Mouse (Mus musculus): Measurements from ENCODE around the gene Ckm. TPM values are rescaled to one million over a fixed set of nuclear protein-coding genes. Genes with fewer than 3 reads are reported as not detected.

Ckm gene
- polyA plus RNA-seq, 1 experiment from 2014 or later: not detected

DNA sequence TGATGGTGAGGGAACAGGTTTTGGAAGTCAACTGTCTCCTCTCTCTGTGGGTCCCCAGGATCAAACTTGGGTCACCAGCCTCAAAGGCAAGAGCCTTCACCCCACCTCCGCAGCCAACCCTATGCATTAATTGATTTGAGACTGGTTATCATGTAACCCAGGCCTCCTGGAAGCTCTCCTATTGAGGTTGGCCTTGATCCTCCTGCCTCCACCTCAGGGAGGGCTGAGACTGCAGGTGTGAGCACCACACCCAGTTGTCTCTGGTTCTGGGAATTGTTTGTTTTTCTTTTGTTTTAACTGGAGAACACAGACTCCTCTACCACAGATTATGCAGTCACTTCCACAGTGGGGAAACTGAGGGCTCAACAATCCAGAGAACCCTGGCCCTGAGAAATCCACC lies 55.9 kb downstream of the Ckm start:
- H3K36me3 ChIP-seq (ENCODE audit: poor library complexity, severe bottlenecking): peaks cover 6% of the 10 kb centered on the region
- WGBS: 63% methylated on average over 1 of the region's 1 CpGs
- H3K27ac ChIP-seq: no peak overlapping the region
- H3K4me1 ChIP-seq: peaks cover 30% of the 10 kb centered on the region
- no peak for ATAC-seq
- H3K9me3 ChIP-seq (replicated peaks): no peaks in the 10 kb centered on the region
- H3K27me3 ChIP-seq: peaks cover 25% of the 10 kb centered on the region
- H3K9ac ChIP-seq: no peak overlapping the region
- H3K4me3 ChIP-seq: no peak overlapping the region
- no peak overlapping the region for H3K4me2 ChIP-seq

DNA sequence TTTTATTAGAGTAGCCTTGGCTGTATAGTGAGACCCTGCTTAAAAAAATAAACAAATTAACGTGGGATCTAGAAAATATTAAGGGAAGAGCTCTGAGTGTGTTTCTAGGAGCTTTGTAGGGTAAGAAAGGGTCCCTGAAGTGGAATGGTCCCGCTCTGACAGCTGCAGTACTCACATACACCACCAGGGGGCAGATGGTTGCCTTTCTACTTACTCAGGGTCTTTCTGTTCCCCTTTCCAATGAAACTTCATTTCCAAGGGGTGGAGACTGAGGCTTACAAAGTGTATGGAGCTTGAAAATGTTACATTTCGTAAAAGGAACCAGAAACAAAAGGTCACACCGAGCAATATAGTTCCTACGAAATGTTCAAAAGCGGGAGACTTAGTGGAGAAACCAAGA lies 56.9 kb downstream of the Ckm start:
- no peak for ATAC-seq
- Histone ChIP-seq H3K4me2 (no peak overlapping the region), H3K4me1 (peaks cover 24% of the 10 kb centered on the region), H3K4me3 (no peak overlapping the region), H3K9ac (no peak overlapping the region), H3K36me3 (ENCODE audit: poor library complexity, severe bottlenecking) (no peaks in the 10 kb centered on the region; the same call in 1 of the 2 replicates), H3K27ac (no peak overlapping the region), H3K9me3 (replicated peaks) (no peaks in the 10 kb centered on the region), H3K27me3 (peaks cover 34% of the 10 kb centered on the region)
- WGBS: 5% methylated on average over 6 of the region's 6 CpGs

DNA sequence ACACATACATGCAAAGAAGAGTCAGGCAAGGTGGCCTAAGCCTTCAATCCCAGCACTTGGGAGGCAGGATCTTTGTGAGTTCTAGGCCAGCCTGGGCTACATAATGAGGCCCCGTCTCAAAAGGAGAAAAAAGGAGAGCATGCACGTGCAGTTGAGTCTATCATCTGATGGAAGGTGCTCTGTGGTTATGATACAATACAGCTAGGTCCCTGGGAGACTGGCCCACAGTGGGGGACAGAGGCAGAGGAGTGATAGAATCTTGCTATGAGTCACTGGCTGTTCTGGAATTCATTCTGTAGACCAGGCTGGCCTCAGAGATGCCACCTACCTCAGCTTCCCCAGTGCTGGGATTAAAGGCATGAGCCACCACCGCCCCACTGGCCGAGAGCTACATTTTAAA lies 57.9 kb downstream of the Ckm start:
- ATAC-seq: no peak
- H3K27me3 ChIP-seq: peaks cover 43% of the 10 kb centered on the region
- no peak overlapping the region for H3K4me2 ChIP-seq
- WGBS: 62% methylated on average over 4 of the region's 4 CpGs
- no peak overlapping the region for H3K27ac ChIP-seq
- no peaks in the 10 kb centered on the region for H3K9me3 ChIP-seq (replicated peaks)
- H3K9ac ChIP-seq: no peak overlapping the region
- peaks cover 14% of the 10 kb centered on the region for H3K4me1 ChIP-seq
- no peaks in the 10 kb centered on the region for H3K36me3 ChIP-seq (ENCODE audit: poor library complexity, severe bottlenecking)
- H3K4me3 ChIP-seq: no peak overlapping the region

DNA sequence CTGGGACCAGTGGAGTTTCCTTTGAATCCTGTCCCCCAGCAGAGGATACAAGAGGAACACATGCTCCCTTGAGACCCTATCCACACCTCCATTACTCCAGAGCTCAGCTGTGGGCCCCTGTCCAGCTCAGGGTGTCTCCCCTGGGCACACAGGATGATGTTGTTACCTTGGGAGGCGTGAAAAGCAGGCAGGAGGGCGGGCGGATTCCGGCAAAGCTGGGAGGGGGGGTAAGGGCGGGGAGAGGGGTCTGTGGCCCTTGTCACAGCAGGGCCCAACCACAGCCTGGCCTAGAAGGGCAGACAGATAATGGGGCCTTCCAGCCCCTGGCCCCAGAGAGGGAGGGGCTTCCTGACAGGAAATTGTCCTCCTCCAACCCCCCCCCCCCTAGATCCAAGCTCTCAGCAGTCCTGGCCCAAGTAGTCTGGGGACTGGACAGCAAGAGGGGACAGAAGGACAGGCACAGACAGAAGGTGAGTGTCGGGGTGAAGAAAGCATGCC lies 58.4 kb downstream of the Ckm start, which contains the start of gene Exoc3l2:
Exoc3l2 (plus strand) TSS at position 448 of the 498 bp plus-strand sequence.
- Histone ChIP-seq H3K4me3 (no peak within 1 kb of the TSS), H3K4me2 (no peak within 1 kb of the TSS), H3K27ac (no peak within 1 kb of the TSS), H3K27me3 (peaks cover 48% of the 10 kb centered on the region), H3K36me3 (ENCODE audit: poor library complexity, severe bottlenecking) (no peaks in the 10 kb centered on the region), H3K9me3 (replicated peaks) (no peaks in the 10 kb centered on the region), H3K9ac (no peak within 1 kb of the TSS), H3K4me1 (peaks cover 10% of the 10 kb centered on the region)
- 29% methylated on average over 6 of the region's 6 CpGs for WGBS
- ATAC-seq: no peak

DNA sequence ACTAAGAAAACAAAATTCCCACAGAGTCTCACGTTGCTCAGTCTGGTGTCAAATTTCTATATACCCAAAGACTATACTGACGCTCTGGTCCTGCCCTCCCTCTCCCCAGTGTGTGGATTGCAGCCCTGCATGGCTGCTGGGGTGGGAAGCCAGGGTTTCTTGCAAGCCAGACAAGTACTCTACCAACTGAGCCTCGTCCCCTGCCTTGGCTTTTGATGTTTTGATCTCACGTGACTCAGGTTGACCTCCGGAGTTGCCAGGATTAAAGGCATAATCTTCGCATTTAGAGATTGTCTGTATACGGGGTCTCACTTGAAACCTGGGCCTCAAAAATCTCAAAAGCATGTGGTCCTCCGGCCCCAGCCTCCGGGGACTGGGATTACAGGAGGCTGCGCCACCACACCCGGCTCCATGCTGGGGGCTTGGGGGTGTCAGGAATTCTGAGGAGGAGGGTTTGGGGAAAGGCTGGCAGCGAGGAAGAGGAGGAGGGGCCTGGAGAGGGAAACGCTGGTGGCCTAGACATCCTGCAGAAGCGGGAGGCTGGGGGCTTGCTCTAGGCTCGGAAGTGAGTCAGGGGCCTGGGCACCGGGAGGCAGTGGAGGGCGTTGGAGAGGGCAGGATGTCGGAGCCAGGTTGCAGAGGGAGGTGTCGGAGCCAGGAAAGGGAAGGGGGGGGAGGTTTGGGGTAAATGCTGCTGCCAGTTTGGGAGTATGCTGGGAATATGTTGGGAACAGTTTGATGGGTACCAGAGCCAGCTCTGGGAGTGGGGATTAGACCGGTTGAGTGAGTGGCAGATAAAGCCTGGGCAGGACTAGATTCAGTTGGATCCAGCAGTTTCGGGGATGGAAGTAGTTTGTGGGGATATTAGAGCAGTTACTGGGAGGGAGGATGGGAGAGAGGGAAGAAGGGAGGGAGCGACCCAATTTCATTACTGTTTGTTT lies 60.1 kb downstream of the Ckm start:
- ATAC-seq: no peak
- H3K27me3 ChIP-seq: peaks cover 63% of the 10 kb centered on the region
- no peaks in the 10 kb centered on the region for H3K9me3 ChIP-seq (replicated peaks)
- H3K4me1 ChIP-seq: peaks cover 7% of the 10 kb centered on the region
- H3K4me3 ChIP-seq: no peak overlapping the region
- H3K9ac ChIP-seq: peak overlapping the region; percentile 18; the same call in 1 of the 2 replicates
- no peak overlapping the region for H3K27ac ChIP-seq
- H3K4me2 ChIP-seq: no peak overlapping the region
- WGBS: 8% methylated on average over 22 of the region's 22 CpGs
- no peaks in the 10 kb centered on the region for H3K36me3 ChIP-seq (ENCODE audit: poor library complexity, severe bottlenecking)

DNA sequence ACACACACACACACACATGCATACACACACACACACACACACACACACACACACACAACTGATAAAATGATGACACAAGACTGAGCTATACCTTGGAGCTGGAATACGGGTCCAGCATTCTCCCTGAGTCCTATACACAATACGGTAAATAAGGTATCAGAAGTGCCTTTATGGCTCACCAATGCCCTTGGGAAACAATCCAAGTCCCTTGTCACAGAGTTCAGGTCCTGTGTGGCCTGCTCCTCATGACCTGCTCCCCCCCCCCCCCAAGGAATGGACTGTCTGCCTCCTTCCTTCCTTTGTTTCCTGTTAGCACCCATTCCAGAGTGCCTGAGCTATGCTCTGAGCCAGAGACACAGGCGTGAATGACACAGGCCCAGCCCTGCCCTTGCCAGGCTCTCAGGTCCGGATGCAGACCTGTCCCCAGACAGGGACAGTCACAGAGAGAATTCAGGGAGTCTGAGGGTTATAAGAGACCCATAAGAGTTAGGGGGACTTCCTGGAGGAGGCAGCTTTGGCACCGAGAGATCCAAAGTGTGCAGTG lies 62.1 kb downstream of the Ckm start:
- WGBS: 65% methylated on average over 5 of the region's 5 CpGs
- Histone ChIP-seq H3K36me3 (ENCODE audit: poor library complexity, severe bottlenecking) (no peaks in the 10 kb centered on the region), H3K4me1 (peaks cover 5% of the 10 kb centered on the region; the same call in 1 of the 2 replicates), H3K9me3 (replicated peaks) (no peaks in the 10 kb centered on the region), H3K9ac (no peak overlapping the region), H3K27ac (no peak overlapping the region), H3K27me3 (peaks cover 82% of the 10 kb centered on the region), H3K4me2 (no peak overlapping the region), H3K4me3 (no peak overlapping the region)
- ATAC-seq: no peak

DNA sequence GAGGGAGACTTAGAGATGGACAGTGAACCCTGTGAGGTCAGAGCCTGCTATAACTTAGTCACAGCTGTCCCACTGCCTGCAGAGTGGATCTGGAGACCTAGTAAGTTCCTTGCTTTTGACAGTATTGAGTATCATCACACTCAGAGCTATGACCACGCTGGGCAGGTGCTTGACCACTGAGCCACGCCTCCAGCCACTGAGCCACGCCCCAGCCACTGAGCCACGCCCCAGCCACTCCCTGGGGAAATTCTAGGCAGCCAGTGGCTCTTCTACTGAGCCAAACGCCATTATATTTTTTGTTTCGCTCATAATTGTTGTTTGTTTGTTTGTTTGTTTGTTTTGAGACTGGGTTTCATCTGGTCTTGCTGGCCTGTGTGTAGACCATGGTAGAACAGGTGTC lies 63.1 kb downstream of the Ckm start:
- Histone ChIP-seq H3K36me3 (ENCODE audit: poor library complexity, severe bottlenecking) (no peaks in the 10 kb centered on the region), H3K27me3 (peaks cover 92% of the 10 kb centered on the region), H3K4me2 (no peak overlapping the region), H3K27ac (no peak overlapping the region), H3K9me3 (replicated peaks) (no peaks in the 10 kb centered on the region), H3K9ac (no peak overlapping the region), H3K4me3 (no peak overlapping the region), H3K4me1 (peaks cover 5% of the 10 kb centered on the region; the same call in 1 of the 2 replicates)
- 52% methylated on average over 6 of the region's 6 CpGs for WGBS
- ATAC-seq: no peak

DNA sequence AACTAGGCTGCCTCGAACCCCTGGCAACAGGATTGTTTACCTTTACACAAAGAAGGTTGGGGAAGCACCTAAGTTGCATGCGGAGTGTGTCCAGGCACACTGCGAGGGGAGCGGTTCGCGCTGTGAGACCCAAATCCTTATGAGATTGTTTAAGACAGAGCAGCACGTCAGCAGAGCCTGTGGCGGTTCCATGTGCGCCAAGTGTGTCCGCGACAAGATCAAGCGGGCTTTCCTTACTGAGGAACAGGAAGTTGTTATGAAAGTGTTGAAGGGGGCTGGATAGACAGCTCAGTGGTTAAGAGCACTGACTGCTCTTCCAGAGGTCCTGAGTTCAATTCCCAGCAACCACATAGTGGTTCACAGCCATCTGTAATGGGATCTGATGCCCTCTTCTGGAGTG lies 63.7 kb downstream of the Ckm start:
- peaks cover 5% of the 10 kb centered on the region; the same call in 1 of the 2 replicates for H3K4me1 ChIP-seq
- no peak for ATAC-seq
- no peak overlapping the region for H3K27ac ChIP-seq
- H3K4me3 ChIP-seq: no peak overlapping the region
- 68% methylated on average over 12 of the region's 12 CpGs for WGBS
- no peak overlapping the region for H3K4me2 ChIP-seq
- H3K9me3 ChIP-seq (replicated peaks): no peaks in the 10 kb centered on the region
- H3K27me3 ChIP-seq: peaks cover 93% of the 10 kb centered on the region
- no peak overlapping the region for H3K9ac ChIP-seq
- H3K36me3 ChIP-seq (ENCODE audit: poor library complexity, severe bottlenecking): no peaks in the 10 kb centered on the region

DNA sequence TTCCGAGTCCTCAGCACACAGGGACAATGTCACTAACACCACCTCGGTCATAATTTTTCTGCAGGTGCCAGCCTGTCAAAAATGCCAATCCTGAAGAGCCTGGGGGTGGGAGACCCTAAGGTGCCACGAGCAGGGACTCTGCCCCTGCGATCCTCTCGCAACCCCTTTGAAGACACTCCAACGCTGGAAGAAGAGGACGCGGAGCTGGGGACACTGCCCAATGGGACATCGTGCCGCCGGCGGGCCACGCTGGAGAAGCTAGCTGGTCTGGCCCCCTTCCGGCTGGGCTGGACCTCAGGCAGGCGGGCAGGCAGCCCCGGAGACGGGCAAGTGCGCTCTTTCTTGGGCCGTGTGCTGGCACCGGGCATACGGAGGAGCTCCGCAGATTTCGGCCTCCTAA lies 64.8 kb downstream of the Ckm start:
- H3K4me3 ChIP-seq: no peak overlapping the region
- peaks cover 95% of the 10 kb centered on the region for H3K27me3 ChIP-seq
- H3K4me2 ChIP-seq: no peak overlapping the region
- H3K36me3 ChIP-seq (ENCODE audit: poor library complexity, severe bottlenecking): no peaks in the 10 kb centered on the region
- ATAC-seq: no peak
- H3K27ac ChIP-seq: no peak overlapping the region
- 17% methylated on average over 23 of the region's 23 CpGs for WGBS
- H3K9me3 ChIP-seq (replicated peaks): no peaks in the 10 kb centered on the region
- H3K9ac ChIP-seq: no peak overlapping the region
- H3K4me1 ChIP-seq: peaks cover 11% of the 10 kb centered on the region

DNA sequence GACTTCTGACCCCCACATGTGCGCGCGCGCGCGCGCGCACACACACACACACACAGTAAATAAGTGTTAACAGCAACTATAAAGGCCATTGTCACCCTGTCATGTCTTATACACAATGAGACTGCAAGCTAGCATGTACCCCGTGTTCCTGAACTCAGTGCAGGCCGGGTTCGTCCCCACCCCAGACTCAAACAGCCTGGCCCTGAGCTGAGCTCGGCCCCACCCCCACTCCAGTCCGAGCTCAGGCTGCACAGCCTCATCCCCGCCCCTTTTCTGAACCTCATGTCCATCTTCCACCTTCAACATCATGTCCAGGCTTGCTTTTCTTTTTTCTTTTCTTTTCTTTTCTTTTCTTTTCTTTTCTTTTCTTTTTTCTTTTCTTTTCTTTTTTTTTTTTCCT lies 65.7 kb downstream of the Ckm start:
- no peaks in the 10 kb centered on the region for H3K9me3 ChIP-seq (replicated peaks)
- H3K27me3 ChIP-seq: peaks cover 94% of the 10 kb centered on the region
- H3K4me1 ChIP-seq: peaks cover 8% of the 10 kb centered on the region
- H3K4me3 ChIP-seq: no peak overlapping the region
- no peak for ATAC-seq
- no peaks in the 10 kb centered on the region for H3K36me3 ChIP-seq (ENCODE audit: poor library complexity, severe bottlenecking)
- no peak overlapping the region for H3K4me2 ChIP-seq
- H3K27ac ChIP-seq: no peak overlapping the region
- 4% methylated on average over 14 of the region's 14 CpGs for WGBS
- H3K9ac ChIP-seq: no peak overlapping the region

DNA sequence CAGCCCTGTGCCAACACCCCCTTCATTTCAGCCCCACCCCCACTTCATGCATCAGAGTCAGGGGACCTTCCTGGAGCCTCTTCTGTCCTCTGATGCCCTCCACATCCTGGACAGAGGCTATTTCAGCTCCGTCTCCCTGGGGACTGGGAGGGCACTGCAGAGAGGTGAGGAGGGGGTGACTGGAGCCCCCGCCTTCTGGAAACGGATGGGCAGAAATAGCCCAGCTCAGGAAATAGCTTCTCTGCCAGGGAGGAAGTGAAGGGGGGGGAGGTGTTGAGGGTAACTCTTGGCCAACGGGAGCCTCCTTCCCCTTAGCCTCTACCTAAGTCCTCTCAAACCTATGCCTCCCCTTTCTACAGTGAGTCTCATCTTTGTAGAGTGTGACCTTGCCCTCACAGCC lies 67.8 kb downstream of the Ckm start:
- peaks cover 8% of the 10 kb centered on the region for H3K4me1 ChIP-seq
- H3K27me3 ChIP-seq: peaks cover 91% of the 10 kb centered on the region
- no peak overlapping the region for H3K9ac ChIP-seq
- H3K27ac ChIP-seq: no peak overlapping the region
- no peak overlapping the region for H3K4me2 ChIP-seq
- ATAC-seq: no peak
- H3K36me3 ChIP-seq (ENCODE audit: poor library complexity, severe bottlenecking): no peaks in the 10 kb centered on the region
- 36% methylated on average over 4 of the region's 4 CpGs for WGBS
- no peaks in the 10 kb centered on the region for H3K9me3 ChIP-seq (replicated peaks)
- no peak overlapping the region for H3K4me3 ChIP-seq
